Mouse (Mus musculus): Measurements from ENCODE around the gene Brf1.

Gene Brf1

DNA sequence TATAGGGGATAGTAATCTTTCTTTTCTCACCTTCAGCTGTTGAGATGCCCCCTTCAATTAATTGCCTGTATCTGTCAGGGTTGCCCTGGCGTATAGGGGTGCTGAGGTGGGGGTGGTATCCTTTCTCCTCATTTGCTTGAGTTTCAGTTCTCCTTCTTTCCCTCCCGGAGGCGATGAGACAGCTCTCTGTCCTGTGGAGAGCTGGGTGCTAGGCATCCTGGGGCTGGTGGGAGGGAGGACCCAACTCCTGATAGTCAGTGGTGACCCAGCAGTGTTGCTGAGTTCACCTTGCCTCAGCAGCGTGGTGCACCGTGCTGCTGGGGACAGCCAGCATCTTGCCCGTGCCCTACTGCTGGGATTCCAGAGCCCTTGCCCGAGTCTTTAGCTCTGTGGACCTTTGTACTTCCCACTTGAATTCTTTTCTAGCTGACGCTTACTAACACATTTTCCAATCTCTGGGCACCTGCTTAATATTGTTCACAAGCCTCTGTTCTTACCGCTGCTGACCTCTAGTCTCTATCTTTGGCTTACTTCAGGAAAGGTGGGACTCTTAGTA lies 17.0 kb upstream of the Brf1 start:
- in situ Hi-C loops (cut with MboI, MseI) = loop anchor here (5.0 kb wide), 2 partner anchors 35 to 80 kb away; partner anchors contain the start of gene Mta1

DNA sequence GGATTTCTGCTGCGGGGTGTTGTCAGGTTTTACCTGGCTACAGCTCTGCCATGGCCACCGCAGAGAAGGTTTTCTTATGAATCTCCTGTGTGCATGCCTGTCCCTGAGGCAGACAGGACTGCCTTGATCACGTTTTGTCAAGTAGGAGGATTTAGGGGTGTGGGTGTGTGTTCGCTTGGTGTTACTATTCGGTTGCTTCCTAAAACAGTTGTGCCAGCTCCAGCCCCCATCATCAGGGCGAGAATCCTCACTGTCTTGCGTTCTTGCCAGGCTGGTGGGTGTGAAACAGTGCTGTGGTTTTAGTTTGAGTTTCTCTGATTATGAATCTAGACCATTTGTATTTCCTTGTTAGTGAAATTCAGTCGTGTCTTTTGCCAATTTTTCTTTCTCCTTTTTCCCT lies 16.5 kb upstream of the Brf1 start:
- in situ Hi-C loops (cut with MboI, MseI) = loop anchor here (5.0 kb wide), 2 partner anchors 35 to 80 kb away; partner anchors contain the start of gene Mta1

DNA sequence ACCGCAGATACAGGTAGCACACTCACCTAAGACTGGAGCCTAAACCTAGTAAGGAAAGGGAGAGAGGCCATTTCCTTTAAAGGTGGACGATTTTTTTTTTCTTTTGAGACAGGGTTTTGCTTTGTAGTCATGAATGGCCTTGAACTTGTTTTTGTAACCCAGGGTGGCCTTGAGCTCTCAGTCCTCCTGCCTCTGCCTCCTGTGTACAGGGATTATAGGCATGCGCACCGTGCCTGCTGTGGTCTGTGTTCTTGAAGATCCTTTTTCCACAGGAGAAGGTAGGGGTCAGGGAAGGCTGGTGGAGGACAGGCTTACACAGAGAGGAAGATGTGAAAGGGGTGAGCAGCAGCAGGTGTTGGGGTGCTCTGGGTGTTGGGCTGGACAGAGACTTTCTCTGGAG lies 15.5 kb upstream of the Brf1 start:
- in situ Hi-C loops (cut with MboI, MseI) = loop anchor here (5.0 kb wide), 2 partner anchors 36 to 81 kb away; partner anchors contain the start of gene Mta1

DNA sequence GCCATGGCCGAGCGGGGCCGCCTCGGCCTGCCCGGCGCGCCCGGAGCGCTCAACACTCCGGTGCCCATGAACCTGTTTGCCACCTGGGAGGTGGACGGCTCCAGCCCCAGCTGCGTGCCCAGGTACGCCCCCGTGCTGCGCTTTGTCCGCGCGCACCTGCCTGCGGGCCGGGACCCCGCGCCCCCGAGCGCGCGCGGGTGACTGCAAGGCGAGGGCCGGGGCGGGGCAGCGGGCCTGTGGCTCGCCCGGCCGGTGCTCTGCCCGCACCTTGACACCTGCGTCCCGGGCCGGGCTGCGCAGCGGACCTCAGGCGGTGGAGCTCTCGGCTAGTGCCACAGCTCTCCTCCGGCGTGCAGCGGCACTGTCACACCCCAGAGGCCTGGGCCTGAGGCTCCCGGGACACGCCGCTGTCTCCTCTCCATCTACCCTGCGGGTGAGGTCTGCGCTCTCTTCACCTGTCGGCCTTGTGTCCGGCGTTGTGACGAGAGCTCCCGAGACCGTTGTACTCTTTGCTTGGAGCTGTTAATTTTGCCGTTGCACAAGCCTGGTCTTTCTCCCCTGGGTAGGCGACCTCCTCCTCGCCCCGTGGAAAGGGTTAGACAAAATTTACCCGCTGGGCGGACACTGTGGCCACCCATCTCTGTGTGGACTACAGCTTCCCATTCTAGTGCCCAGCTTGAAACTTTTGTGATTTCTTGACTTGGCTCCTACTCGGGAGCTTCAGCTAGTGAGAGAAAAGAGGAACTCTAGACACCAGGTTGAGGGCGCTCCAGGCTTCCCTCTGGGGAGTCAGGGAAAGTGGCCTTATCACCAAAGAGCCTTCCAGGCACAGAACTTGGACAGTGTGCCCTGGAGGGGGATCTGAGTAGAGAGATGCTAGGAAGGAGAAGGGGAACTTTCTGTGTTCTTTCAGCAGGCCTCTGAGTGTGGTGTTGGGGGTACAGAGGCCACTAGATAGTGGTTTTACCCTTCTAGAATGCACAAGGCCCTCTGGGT lies 14.4 kb upstream of the Brf1 start:
- in situ Hi-C loops (cut with MboI, MseI) = loop anchor here (5.0 kb wide), 2 partner anchors 37 to 82 kb away; partner anchors contain the start of gene Mta1

DNA sequence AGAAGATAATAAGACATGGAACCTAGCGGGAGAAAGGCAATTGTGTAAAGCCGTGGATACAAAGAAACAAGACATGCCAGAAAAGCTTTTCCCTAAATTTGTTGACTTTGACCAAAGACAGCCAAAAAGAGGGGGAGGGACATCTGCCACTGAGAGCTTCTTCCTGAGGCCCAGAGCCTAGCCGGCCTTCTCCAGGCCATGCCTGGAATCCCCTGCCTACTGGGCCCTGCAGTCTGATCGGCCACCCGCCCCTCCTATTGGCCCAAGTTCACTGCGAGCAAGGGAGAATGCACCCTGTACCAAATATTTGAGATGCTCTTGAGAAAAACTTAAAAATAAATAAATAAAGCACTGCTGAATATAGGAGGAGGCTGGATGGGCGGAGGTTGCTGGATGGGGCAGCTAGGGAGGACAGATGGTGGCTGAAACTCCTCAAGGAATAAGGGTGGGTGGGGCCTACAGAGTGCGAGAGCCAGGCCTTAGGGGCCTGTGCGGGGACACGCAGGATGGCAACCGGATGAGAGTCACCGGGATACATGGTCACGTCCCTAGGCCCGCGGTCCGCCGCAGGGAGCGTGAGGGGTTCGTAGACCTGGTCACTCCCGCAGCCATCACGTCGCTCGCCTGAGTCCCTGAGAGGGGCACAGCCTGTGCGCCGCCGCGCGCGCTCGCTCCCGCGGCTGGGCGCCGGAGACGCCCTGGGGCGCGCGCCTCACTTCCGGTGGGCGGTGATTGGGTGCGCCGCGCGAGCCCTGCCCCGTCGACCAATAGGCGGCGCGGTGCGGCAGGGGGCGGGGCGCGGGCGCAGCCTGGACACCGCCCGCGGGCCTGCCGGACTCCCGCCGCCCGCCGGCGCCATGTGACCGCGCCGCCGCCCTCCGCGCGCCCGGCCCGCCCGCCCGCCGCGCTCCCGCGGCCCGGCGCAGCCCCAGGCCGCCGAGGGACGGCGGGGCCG lies 13.4 kb upstream of the Brf1 start, which contains the start of gene Pacs2:
TSS of gene Pacs2 (plus strand) at position 905 of the 955 bp plus-strand sequence.
- in situ Hi-C loops (cut with MboI, MseI) = no loop called here

DNA sequence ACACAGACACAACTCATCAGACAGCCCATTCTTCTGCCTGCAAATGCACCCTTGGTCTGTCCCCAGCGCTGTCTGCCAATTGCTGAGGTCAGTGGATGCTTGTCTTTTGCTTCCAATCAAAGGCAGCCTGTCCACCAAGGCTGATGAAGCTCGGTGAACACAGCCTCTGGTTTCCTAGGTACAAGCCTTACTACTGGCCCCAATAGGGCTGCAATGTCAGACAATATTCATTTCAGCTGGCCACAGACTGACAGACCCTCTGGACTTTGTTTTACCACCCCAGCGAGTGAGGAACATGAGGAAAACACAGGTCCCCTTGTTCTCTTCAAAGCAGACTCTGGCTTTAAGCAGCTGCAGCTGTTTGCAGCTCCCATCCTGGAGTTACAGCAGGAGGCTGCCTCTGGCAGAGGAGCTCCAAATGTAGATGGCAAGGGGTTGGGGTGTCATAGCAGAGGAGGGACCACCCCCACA lies 12.6 kb upstream of the Brf1 start:
- in situ Hi-C loops (cut with MboI, MseI) = no loop called here

DNA sequence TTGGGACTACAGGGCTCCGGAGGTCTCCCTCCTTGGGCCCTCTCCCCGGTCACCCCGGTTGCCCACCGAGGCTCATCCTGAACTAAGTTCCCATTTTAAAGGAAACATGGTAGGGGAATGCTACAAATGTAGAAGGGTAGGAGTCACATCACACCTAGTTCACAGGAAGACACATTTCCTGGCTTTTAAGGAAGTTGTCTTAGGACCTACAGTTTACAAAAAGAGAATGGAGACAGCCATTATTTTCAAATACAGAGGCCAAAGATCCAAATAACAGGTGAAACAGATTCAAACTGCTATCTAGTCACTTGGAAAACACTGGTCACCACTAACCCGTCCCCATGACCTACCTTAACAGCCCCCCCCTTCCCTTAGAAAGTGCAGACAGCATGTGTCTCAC lies 11.9 kb upstream of the Brf1 start:
- in situ Hi-C loops (cut with MboI, MseI) = no loop called here

DNA sequence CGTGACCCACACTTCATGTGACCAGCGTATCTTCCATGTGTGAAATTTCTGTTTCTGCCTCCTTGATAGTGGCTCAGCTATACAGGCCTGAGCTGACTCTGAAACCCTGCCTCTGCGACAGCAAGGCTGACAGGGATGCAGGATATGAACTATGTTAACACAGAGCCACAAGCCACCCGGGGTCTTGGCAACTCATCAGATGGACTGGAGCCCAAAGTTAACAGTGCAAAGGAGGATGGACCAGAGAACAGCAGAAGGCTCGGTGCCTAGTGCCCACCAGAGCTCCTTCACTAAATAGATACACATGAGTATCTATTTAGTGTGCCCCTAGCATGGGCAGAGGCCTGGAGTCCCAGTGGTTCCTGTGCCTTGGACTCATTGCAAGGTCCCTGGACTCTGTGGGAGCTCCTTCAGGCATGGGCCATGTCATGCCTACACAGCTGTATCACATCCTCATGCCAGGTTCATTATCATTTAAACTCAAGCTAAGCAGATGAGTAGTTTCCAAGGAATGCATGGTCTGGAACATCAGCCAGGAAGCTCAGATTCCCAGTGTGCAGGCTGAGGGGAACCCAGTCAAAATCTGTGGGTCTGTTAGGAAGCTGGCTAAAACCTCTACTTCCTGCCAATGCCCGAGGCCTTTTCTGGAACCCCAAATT lies 11.3 kb upstream of the Brf1 start:
- in situ Hi-C loops (cut with MboI, MseI) = no loop called here

DNA sequence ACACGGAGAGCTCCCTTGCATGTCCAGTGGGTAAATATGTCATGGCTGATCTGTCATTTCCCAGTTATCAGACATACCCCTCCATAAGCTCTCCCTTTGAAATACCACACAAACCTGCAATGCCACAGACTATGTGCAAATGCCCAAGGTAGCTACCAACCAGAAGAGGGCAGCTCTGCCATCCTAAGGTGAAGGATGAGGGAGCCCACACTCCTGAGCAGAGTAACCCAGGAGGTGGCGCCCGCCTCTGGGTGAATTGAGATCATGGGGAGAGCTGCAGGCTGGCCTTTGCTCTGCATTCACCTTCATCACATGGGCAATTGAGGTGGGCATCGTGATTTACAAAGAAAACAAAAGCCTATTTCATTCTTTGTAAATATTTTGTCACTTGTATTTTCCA lies 4.5 kb upstream of the Brf1 start:
- in situ Hi-C loops (cut with MboI, MseI) = loop anchor here (10.0 kb wide), 1 partner anchor 70 kb away; the partner anchor contains the start of gene Tex22

DNA sequence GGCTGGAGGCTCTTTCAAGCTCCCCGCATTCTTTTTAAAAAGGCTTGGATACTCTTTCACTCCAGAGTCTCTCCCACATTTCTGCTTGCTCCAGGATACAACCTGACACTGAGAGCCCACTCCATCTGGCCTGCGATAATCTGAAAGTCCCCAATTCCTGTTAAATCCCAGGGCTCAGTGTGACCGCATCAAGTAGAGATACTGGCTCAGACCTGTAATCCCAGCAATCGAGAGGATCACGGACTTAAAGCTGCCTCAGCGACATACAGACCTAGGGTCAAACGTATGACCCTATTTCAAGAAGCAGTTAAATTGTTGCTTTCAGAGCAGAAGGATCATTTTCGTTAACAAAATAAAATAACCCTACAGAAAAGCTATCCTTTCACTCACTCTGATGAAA lies 3.5 kb upstream of the Brf1 start:
- in situ Hi-C loops (cut with MboI, MseI) = loop anchor here (10.0 kb wide), 1 partner anchor 71 kb away; the partner anchor contains the start of gene Tex22

DNA sequence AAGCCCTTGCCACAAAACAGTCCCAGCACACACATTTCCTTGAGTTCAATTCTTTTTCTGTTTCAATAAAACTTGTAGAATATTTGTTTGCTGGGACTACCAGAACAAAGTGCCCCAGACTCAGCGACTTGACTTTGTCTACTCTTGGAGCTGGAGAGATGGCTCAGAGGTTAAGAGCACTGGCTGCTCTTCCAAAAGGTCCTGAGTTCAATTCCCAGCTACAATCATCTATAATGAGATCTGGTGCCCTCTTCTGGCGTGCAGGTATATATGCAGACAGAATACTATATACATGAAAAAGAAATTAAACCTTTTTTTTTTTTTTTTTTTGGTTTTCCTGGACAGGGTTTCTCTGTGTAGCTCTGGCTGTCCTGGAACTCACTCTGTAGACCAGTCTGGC lies 2.2 kb upstream of the Brf1 start:
- in situ Hi-C loops (cut with MboI, MseI) = loop anchor here (10.0 kb wide), 1 partner anchor 72 kb away; the partner anchor contains the start of gene Tex22

DNA sequence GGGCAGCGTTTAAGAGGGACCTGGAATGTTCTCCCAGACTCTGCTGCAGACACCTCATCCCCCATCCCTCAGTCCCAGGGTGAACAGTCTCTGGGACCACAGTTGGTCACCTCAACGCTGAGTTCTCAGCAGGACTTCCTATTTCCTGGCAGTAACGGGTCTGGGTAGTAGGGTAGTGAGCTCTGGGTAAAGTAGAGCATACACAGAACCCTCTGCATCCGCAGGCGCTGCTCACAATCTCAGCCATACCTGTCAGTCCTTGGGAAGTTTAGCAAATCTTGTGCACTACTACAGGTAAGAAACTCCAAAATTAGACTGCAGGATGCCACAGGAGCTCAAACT lies 600 bp upstream of the Brf1 start:
- in situ Hi-C loops (cut with MboI, MseI) = loop anchor here (10.0 kb wide), 1 partner anchor 74 kb away; the partner anchor contains the start of gene Tex22

DNA sequence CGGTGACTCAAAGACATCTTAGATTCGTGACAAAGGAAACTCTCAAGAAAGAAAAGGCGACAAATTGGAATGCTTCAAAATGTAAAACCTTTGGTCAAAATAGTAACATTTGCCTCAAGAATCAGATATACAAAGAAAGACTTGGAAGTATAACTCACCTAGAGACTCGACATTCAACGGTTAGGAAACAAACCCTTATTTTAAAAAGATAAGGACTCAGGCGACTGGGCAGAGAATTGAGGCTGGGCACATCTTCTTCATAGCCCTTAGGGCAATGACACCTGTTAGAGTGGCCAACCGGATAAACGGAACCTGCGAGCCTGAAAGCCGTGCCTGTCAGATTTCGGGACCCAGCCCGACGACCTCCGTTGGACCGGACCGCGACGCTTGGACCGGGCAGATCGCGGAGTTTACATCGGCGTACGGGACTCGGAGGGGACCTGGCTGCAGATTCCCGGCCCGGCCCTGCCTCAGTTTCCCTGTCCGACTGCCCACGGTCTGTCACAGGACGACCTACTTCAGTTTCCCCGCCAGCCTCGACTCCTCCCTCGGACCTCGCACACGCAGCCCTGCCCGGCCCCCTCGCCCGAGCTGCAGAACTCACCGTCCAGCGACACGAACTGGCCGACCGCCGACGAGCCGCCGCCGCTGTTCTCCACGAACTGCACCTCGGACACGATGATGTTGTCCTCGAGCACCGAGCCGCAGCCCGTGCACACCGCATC lies 773 bp downstream of the Brf1 start:
- in situ Hi-C loops (cut with MboI, MseI) = loop anchor here (10.0 kb wide), 1 partner anchor 75 kb away; the partner anchor contains the start of gene Tex22

DNA sequence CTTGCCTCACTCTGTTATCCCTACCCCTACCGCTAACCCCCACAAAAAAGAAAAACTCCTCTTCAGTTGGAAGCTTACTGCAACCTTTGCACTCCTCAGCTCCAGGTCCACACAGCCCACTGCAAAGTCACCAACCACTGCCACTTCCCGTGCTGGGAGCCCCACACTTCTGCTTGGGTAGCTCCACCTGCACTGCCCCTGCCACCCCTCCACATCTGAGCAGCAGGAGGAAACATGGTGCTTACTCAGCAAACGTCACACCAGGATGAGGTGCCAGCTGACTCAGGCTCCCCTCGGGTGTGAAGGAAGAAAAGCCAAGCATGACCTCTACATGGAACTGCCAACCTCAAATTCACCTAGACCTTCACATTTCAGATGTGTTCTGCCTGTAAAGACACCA lies 6.4 kb downstream of the Brf1 start:
- in situ Hi-C loops (cut with MboI, MseI) = no loop called here

DNA sequence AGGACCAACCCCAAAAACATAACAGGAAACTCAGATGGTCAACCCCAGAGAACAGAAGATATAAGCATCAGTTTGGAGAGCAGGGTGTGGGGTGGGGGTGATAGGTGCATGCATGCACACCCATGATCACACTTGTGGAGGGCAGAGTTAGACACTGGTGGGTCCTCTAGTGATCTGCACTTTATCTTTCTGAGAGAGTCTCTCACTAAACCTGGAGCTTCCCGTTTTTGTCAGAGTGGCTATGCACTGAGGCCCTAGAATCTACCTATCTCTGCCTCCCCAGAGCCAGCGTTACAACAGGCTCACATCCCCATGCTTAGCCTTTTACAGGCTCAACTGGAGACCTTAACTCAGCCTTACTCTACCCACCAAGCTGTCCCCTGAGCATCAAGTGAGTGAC lies 9.1 kb downstream of the Brf1 start:
- in situ Hi-C loops (cut with MboI, MseI) = no loop called here

DNA sequence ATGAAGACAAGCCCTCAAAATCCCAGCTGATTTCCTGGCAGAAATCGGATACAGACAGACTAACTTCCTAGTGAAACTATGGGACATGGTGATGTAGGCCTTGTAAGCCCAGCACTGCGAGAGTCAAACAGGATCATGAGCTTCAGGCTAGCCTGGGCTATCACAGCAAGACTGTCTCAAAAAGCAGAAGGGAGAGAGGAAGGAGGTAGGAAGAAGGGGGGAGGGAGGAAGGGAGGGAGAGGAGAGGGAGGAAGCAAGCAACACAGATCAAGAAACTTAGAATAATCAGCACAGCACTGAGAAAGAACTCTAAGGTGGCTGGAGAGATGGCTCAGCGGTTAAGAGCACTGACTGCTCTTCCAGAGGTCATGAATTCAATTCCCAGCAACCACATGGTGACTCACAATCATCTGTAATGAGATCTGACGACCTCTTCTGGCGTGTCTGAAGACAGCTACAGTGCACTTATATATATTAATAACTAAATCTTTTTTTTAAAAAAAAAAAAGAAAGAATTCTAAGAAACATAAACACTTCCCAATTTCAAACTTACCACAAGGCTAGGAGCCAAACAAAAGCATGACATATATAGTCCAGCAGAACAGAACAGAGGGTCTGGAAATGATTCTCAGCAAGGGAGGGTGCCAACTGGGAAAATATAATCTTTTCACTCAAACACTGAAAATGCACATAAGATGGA lies 9.6 kb downstream of the Brf1 start:
- in situ Hi-C loops (cut with MboI, MseI) = no loop called here

DNA sequence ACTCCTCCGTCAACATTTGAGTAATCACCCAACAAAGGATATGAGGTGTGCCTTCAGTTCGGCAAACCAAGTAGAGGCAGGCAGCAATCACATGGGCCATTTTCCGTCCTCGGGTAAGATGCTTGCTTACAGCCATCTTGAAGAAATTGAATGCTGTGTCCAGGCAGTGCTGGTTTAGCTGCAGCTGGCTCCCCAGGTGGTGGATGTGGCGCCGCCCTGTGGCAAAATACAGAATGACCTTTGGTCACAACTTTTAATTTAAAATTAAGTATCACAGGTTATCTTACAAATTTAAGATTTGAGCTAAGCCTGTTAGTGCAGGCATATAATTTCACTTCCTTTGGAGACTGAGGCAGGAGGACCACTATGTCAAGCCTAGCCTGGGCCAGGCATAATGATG lies 12.6 kb downstream of the Brf1 start:
- in situ Hi-C loops (cut with MboI, MseI) = no loop called here

DNA sequence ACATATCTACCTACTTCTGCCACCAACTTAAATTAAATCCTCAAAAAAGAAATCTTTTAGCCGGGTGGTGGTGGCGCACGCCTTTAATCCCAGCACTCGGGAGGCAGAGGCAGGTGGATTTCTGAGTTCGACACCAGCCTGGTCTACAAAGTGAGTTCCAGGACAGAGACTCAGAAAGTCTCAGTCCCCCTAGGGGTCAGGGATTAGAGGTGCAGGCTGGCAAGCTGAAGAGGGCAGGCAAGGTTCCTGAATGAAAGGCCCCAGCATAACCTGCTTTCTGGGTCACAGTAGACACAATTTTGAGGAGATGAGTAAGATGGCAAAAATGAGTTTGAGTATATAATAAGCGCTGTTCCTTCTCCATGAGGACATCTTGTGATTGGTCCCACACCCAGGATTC lies 15.2 kb downstream of the Brf1 start:
- in situ Hi-C loops (cut with MboI, MseI) = no loop called here

DNA sequence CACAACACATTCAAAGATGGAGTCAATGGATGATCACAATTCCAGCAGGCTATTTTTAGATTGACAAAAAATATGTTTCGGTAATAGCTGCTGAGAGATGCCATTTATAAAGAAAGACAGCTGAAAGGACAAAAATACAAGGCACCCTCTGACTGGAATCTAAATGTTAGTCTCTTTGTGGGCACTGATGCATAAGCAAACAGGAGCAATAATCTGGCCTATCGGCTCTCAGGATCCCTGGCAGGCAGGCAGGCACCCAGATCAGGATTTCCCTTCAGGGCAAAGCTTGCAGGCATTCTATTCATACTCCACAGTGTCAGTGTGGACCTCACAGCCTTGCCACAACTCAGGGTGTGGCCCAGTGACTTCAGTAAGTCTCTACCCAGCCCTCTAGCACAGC lies 18.5 kb downstream of the Brf1 start:
- in situ Hi-C loops (cut with MboI, MseI) = no loop called here

Data from regulatory T cell (primary cell).